Mouse (Mus musculus): ENCODE data around the gene Ric1.

Gene Ric1

DNA sequence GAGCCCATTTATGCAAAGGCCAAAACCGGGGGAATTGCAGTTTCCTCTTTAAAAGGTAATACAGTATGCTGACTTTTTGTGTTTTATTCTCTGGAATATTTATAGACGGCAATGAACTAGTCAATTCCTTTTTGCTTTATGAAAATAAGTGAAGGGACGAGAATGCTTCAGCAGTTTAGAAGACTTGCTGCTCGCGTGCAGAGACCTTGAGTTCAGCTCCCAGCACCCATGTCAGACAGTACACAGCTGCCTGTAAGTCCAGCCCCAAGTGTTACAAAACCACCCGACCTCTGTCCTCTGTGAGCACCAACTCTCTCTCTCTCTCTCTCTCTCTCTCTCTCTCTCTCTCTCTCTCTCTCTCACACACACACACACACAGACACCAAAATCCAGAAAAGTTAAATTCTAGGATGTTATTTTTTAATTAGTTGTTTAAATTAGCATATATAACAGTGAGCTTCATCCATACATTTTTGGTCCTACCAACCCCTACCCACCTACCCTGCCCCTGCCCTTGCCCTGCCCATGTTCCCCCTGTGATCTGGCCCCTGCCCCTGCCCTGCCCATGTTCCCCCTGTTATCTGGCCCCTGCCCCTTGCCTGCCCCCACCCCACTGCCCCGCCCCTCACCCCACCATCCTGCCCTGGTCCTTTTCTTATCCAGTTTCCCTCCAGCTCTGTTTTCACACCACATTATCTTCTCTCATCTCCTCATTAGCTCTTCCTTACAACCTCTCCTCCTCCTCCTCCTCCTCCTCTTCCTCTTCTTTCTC, 25.1 kb upstream of the Ric1 start:
- intact Hi-C loops (cut with DNase I), result no loop called here

DNA sequence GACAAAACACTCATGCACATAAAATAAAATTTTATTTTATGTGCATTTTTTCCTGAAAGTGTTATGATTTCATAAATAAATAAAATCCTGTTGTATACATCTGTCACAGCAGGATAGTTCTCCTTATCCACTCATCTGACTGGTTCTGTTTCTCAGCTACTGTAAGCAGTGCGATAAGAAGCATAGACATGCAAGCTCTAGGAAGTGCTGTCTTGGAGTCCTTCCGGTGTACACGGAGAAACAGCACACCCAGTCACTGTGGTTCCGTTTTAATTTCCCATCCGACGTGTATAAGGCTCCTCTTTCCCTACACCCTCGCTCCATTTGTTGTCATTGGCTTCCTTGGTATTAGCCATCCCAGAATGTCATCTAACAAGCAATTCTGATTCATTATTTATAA, 24.2 kb upstream of the Ric1 start:
- intact Hi-C loops (cut with DNase I), result no loop called here

DNA sequence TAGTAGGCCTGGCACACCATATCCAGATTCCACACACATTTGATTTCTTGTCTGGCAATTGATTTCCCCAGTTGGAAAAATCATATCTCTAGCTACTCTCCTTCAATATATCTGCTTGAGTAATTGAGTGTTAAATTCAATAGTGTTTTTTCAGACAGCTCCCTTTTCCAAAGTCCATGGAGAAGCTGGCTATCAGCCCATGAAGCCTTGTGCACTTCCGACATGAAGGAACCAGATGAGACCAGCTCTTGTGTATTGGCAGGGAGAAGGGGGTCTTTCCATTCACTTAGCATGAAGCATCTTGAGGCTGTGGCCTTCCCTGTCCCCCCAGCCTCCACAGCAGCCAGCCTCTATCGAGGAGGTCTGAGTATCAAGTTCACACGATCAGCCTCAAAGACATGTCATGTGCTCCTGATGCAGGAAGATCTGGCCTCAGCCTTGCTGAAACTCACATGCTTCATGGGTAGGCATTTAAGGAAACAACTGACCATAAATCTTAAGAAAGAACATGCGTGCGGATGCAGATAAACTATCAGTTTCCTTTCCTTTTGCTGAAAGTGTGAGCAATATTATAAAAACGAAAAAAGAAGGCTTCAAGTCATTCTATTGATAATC, 23.1 kb upstream of the Ric1 start:
- intact Hi-C loops (cut with DNase I), result no loop called here

DNA sequence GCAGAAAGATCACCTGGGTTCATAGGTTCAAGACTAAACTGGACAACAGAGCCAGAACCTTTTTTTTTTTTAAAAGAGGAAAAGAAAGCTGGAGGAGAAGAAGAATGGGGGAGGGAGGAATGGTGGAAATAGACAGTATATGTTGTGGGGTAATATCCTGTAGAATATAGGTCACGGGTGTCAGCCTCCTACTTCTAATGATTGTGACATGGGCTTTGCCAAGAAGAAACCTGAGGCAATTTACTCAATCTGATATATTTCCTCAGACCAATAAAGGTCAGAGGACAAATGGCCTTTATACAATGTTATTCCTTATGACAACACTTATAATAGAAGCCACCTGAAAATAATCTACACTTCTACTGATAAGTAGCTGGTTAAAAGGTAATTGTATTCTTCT, 21.7 kb upstream of the Ric1 start:
- intact Hi-C loops (cut with DNase I), result loop anchor here (5.0 to 10.0 kb wide), 2 partner anchors 143 to 436 kb away; no protein-coding TSS in a partner anchor

DNA sequence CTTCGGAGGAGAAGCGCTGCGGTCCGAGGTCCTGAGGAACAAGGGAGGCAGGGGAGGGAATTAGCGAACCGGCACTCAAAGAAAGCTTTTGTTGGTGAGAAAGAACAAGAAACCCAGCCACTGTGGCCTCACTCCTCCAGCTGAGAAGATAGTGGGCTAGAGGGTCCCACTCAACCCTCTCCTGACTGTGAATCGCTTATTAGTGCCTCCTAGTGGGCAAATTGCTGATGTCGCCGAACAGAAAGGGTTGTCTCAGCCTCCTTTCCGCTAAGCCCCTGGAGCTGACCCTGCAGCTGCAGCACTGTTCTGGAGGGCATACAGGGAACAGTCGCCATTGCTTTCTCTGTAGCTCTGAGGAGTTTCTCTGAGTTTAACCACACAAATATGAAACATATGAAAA, 21.0 kb upstream of the Ric1 start:
- intact Hi-C loops (cut with DNase I), result loop anchor here (5.0 to 10.0 kb wide), 2 partner anchors 144 to 436 kb away; no protein-coding TSS in a partner anchor

DNA sequence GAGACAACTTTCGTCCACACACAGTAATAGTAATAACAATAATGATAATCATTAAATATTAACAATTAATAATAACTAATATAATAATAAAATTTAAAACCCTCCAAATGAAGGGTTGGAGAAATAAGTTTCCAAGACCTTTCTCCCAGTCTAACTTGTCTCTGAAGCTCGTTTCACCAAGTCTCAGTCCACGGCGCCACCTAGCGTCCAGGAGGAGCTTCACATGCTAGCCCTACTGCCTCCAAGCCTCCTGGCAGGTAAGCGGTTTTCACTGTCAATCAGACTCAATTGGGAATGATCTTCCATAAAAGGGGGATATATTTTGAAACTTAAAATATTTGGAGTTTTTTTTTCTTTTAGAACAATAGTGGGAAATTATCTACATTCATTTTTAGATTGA, 20.6 kb upstream of the Ric1 start:
- intact Hi-C loops (cut with DNase I), result loop anchor here (5.0 to 10.0 kb wide), 2 partner anchors 144 to 437 kb away; no protein-coding TSS in a partner anchor

DNA sequence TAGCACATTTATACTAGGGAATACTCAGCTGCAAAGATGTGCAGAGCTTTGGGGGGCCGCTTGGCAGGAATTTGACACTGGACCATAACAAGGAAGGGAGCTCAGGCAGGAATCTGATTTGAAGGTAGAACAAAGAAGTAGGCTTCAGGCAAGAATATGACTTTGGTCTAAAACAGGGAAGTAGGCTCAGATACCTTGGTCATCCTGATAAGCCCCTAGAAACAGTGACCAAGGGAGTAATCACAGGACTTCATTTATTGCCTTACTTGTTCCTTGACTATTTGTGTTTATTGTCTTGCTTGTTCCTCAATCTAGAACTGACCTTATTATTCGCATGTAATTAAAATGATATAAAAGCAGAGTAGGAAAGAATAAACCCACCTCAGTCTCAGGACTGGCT, 18.0 kb upstream of the Ric1 start:
- intact Hi-C loops (cut with DNase I), result loop anchor here (5.0 to 10.0 kb wide), 2 partner anchors 147 to 439 kb away; no protein-coding TSS in a partner anchor

DNA sequence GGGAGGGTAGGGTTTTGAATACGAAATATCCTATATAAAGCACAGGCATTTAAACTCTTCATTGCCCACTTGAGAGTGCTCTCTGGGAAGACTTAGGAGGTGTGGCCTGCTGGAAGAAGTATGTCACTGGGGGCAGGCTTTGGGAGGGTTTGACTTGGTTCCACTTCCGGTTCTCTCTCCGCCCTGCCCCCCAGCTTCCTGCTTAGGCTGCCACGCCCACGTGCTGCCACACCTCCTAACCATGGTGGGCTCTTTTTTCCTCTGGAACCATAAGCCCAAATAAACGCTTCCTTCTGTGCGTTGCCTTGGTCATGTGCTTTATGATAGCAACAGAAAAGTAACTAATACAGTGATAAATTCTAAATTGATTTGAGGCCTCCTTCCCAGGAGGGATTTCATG, 16.5 kb upstream of the Ric1 start:
- intact Hi-C loops (cut with DNase I), result loop anchor here (10.0 kb wide), 1 partner anchor 441 kb away; no protein-coding TSS in a partner anchor

DNA sequence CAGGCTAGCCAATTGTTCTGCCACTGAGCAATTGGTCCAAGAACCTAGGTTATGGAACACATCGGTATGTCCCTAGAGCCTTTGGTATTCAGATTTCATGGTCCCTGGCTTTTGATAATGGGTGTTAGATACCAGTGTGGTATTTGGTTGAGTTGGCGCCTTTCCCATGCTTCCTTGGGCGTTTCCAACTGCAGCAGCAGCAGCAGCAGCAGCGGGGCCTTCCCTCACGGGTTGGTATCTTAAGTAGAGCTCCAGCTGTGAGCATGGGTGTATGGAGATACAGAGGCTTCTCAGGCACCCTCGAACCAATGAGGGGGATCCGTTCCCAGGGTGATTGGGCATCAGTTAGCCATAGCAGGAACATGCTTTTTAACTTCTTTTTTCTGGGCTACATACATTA, 13.9 kb upstream of the Ric1 start:
- intact Hi-C loops (cut with DNase I), result loop anchor here (10.0 kb wide), 1 partner anchor 443 kb away; no protein-coding TSS in a partner anchor

DNA sequence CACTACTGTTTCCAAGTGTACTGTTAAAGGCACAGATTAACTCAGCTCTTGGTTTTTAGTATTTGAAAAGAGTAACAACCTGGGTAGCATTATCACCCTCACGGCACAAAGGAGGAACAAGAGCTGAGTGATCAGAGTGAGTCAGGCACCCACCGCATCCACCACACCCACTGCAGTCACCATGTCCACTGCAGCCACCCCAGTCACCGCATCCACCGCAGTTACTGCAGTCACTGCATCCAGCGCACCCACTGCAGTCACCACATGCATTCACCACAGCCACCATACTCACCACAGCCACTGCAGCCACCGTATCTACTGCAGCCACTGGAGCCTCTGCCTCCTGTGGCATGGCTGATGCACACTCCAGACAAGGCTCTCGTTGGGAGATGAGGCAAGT, 12.2 kb upstream of the Ric1 start:
- intact Hi-C loops (cut with DNase I), result loop anchor here (10.0 kb wide), 1 partner anchor 445 kb away; no protein-coding TSS in a partner anchor

DNA sequence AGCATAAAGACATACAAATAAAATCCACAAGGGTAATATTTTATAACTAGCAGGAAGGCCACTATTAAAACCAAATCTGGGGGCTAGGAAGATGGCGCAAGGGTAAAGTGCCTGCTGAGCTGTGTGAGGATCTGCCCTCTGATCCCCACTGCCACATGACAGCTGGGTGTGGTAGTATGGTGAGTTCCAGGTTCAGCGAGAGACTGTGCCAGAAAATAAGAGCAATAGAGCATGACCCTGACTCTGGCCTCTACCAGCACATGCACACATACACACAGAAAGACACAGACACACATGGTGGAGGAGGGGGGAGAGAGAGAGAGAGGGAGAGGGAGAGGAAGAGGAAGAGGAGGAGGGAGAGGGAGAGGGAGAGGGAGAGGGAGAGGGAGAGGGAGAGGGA, 10.3 kb upstream of the Ric1 start:
- intact Hi-C loops (cut with DNase I), result no loop called here

DNA sequence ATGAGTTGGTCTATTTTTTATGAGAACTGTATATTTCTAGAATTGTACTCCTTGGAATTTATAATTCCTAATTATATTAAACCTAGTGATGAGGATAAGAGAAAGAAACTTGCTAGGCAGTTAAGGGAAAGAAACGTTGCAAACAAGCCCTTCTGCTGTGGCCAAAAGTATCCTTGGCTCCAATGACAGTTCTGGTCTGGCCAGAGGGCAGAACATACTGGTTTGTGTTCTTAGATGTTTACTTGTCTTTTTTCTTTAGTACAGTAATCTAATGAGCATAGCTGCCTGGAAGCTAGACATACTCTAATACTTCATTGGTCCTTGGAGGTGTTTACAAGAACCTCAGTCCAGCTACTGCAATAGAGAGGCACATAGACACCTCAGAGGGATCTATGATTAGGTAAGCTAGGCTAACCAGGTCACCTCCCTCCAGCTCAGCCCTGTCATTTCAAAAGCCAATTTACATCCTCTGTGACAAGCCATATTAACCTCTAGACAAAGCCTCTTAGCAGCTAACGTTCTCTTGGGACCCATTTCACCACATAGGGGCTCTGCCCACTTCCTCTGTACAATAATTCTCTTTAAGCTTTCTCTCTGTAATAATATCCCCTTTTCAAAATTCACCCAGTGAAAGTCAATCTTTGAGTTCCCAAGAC, 8.8 kb upstream of the Ric1 start:
- intact Hi-C loops (cut with DNase I), result no loop called here

DNA sequence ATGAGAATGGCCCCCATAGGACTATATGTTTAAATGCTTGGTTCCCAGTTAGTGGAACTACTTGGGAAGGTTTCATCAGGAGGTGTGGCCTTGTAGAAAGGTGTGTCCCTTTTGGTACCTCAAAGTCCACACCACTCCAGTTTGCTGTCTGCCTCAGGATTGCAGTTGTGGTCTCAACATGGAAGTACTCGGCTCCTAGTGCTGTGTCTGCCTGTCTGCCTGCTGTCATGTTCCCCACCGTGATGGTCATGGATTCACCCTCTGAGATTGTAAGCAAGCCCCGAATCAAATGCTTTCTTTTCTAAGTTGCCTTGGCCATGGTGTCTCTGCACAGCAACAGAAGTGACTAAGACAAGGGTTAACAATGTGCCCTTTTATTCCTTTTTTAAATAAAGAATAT, 8.0 kb upstream of the Ric1 start:
- intact Hi-C loops (cut with DNase I), result no loop called here

DNA sequence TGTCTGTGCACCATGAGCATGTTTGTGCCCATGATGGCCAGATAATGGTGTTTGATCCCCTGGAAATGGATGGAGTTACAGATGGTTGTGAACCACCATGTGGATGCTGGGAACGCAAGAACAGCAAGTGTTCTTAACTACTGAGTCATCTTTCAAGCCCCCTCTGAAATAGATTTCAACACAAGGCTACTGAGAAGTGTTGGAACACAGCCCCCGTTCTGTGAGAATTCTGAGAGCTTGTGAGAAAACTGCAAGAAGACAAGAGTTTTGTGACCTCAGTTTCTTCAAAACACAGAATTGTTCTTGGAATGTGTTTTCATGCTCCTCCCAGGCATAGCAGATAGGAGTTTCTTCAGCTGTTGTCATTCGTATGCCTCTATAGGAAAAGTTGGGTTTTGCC, 6.7 kb upstream of the Ric1 start:
- intact Hi-C loops (cut with DNase I), result no loop called here

DNA sequence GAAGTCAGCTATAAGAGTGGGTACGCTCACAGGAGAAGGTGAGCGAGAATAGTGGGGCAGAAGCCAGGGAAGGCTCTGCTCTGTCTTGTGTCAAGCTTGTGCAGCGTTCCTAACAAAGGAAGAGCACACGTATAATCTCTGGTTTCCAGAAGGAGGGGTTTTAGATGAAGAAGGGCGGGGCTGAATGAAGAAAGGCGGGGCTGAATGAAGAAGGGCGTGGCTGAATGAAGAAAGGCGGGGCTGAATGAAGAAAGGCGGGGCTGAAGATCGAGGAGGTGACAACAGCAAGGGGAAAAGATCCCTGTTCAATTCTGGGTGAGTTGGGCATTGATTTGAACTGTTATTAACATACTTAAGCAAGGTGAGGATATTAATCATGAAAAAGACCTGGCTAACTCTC, 6.1 kb upstream of the Ric1 start:
- intact Hi-C loops (cut with DNase I), result no loop called here

DNA sequence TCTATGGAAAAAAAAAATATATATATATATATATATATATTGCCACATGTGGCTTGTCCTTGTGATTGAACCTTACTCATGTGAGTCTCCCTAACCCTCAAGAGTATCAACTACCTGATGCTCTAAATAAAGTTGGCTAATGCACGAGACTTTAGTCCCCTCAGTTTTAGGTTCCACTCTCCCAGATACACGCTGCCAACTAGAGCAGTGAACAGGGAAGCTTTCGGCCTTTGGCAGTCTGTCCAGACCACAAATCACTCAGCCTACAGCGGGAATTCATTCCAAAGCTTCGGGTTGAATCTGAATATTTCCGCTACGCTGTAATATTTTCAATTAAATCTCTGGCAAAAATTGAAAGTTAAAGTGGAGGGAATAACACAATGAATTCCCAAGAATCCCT, 3.7 kb upstream of the Ric1 start:
- intact Hi-C loops (cut with DNase I), result no loop called here

DNA sequence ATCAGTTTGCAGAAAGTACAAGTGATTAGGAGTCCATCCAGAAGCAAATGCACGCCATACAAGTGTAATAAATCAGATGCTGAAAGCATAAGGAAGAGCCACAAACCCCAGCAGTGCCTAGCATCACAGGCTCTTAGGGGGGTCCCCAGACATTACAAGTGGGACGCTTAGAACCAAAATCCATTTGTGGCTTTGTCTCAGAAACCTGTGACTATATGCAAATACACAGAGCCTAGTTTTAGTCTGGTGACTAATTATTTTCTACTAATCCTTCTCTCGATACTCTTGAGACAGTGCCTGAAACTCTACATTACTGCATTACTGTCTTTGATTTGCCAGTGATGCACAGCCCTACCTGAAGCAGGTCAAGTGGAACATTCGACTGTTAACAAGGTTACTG, 3.2 kb upstream of the Ric1 start:
- intact Hi-C loops (cut with DNase I), result no loop called here

DNA sequence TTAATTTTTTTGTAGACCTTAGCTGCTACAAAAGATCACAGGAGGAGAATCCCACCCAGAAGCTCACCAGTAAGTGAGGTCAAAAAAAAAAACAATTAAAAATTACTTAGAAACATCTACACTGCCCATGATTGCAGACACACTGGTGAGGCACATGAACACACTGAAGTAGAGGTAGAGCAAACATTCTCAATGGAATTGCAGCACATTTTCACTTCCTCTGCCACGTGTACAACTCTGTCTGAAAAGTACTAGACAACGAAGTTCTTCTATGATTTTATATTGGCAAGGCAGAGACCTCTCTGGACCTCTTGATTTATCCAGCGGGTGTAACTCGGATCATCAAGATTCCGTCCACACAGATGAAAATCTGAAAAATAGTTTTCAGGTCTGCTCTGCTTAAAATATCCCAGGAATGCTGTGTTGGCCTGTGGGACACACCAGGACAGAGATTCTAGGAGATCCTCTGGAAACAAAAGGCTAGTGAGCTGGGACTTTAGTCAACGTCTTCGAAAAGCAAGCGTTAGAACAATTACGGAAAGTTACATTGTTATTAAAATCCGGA, 1.0 kb upstream of the Ric1 start:
- intact Hi-C loops (cut with DNase I), result loop anchor here (5.0 kb wide), 1 partner anchor 41 kb away; no protein-coding TSS in a partner anchor

DNA sequence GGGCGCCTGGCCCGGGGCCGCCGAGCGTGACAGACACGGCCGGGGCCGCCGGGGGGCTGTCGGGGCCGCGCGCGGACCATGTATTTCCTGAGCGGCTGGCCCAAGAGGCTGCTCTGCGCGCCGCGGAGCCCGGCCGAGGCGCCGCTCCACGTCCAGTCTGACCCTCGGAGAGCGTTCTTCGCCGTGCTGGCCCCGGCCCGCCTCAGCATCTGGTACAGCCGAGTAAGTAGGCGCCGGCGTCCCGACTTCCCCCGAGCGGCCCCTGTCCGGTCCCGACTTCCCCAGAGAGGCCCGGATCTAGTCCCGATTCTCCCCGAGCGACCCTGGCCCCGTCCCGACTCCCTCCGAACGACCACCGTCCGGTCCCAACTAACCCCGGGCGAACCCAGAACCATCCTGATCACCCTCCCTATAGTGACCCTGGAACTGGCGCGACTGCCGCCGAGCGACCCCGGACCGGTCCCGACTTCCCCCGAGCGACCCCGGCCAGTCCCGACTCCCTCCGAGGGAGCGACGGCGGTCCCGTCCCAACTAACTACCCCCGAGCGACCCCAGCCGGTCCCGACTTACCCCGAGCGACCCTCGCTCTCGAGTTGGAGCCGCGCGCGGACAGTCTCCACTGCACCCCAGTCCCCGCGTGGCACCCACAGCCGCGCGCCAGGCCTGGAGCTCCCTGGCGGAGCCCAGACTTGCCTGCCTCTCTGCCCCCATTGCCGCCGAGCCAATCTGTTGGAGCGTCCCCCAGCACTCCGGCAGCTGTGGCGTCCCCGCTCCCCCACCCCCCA, 555 bp downstream of the Ric1 start:
- intact Hi-C loops (cut with DNase I), result loop anchor here (5.0 kb wide), 1 partner anchor 40 kb away; no protein-coding TSS in a partner anchor

DNA sequence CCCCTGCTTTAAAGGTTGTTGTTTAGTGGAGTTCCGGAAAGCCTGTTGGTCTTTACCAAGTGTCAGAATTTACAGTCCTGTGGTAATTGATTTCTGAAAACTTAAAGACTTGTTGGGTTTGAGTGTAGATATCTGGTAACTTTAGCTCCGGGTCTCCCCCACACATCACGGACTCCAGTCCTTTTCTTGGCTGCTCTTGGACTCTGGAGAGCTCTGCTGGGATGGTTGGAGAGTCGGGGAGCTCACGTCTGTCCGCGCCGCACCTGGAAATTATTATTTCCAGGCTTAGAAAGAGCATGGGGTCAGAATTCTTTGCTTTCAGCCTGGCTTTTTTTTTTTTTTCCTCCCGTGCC, 1.1 kb downstream of the Ric1 start:
- intact Hi-C loops (cut with DNase I), result loop anchor here (5.0 kb wide), 1 partner anchor 39 kb away; no protein-coding TSS in a partner anchor

DNA sequence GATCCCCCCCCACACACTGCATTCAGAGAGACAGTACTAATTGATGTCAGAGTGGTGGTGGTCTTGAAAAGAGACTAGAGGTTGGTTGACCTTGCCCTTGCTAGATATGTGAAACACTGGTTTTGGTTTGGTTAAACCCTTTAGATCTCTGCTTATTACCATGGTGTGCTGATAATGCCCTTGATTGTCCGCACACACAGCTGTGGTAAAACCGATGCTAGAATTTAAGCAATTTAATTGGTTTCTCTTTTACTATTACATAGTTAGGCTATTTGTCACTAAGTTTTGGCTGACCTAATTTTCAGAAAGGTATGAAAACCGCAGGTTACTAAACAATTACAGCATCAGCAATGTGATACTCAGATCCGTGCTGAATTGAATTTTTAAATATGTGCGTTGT, 1.6 kb downstream of the Ric1 start:
- intact Hi-C loops (cut with DNase I), result loop anchor here (5.0 kb wide), 1 partner anchor 39 kb away; no protein-coding TSS in a partner anchor
